Mouse (Mus musculus) embryo, embryonic 10 days (tissue): ENCODE data around the gene Acin1.

ENCODE experiments used
- DNase-seq: peaks from one replicate; pipeline ENCODE4 v3.0.0-alpha.2; 2015; ENCODE audit warnings: low spot score

The Acin1 gene

GRCm38 (mm10) chr14:54607226-54607625, 79.5 kb downstream of the Acin1 start:
- DNase-seq = no peak

GRCm38 (mm10) chr14:54605752-54606321, 80.9 kb downstream of the Acin1 start, which contains the start of gene 4931414P19Rik:
4931414P19Rik (minus strand) TSS chr14:54605993.
- DNase-seq = peak; percentile 77

GRCm38 (mm10) chr14:54603686-54604085, 83.0 kb downstream of the Acin1 start:
- DNase-seq = no peak

- peak; percentile 99 for DNase-seq
These were observed 83.6 kb downstream of the Acin1 start for GRCm38 (mm10) chr14:54603038-54603654.

- peak; percentile 47 for DNase-seq
These were observed 84.1 kb downstream of the Acin1 start for GRCm38 (mm10) chr14:54602613-54603012.

- DNase-seq = no peak
These were observed 85.1 kb downstream of the Acin1 start for GRCm38 (mm10) chr14:54601601-54602000.

GRCm38 (mm10) chr14:54597084-54597483, 89.6 kb downstream of the Acin1 start:
- no peak for DNase-seq

GRCm38 (mm10) chr14:54594631-54595414, 91.9 kb downstream of the Acin1 start:
- DNase-seq = no peak

- no peak for DNase-seq
These were observed 92.7 kb downstream of the Acin1 start for GRCm38 (mm10) chr14:54594055-54594454.

GRCm38 (mm10) chr14:54592319-54592934, 94.3 kb downstream of the Acin1 start:
- no peak for DNase-seq
